Mouse (Mus musculus): ENCODE measurements around the gene Ddah1. TPM values are rescaled to one million over a fixed set of nuclear protein-coding genes. Genes with fewer than 3 reads are reported as not detected.
A peak's percentile ranks its signal among the peaks of the same experiment; 100 is the strongest.

Gene Ddah1
- polyA plus RNA-seq, 1 experiment from 2014 or later: 91.2 TPM

DNA sequence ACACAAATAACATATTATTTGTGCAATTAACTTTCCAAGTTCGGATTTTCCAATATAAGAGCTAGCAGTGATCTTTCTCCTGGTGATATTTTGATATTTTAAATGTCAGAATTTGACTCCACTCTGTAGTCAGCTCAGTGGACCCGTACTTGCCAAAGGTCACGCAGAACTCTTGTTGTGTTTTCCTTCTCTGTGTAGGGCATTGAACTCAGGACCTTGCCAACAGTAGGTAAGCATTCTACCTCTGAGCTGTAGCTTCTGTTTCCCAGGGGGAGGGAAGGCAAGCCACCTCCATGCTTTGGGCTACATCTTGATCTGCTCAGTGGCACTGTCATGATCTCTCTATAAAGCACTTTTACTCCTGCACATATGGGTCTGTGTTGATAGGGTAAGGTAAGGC is 2.1 kb downstream of the Ddah1 start:
- no peaks in the 10 kb centered on the region for H3K9me3 ChIP-seq (ENCODE audit: control insufficient read depth, low read length)
- no peak for DNase-seq
- no peak overlapping the region for H3K9ac ChIP-seq (replicated peaks; ENCODE audit: low read length)
- WGBS: 95% methylated on average over 3 of the region's 3 CpGs
- ATAC-seq (ENCODE audit: low FRiP score, low TSS enrichment): no peak
- no peak overlapping the region for H3K27ac ChIP-seq (replicated peaks; ENCODE audit: low read depth, low read length)
- no peaks in the 10 kb centered on the region for H3K36me3 ChIP-seq (ENCODE audit: control insufficient read depth, insufficient read depth, low read length)
- H3K4me2 ChIP-seq (ENCODE audit: low read length): peak overlapping the region; percentile 91
- peaks cover 6% of the 10 kb centered on the region; the same call in 1 of the 2 replicates for H3K4me1 ChIP-seq (ENCODE audit: control insufficient read depth, insufficient read depth, low read length)
- H3K4me3 ChIP-seq (replicated peaks; ENCODE audit: low read depth, low read length): no peak overlapping the region
- no peaks in the 10 kb centered on the region for H3K27me3 ChIP-seq (ENCODE audit: control insufficient read depth, insufficient read depth, low read length)

DNA sequence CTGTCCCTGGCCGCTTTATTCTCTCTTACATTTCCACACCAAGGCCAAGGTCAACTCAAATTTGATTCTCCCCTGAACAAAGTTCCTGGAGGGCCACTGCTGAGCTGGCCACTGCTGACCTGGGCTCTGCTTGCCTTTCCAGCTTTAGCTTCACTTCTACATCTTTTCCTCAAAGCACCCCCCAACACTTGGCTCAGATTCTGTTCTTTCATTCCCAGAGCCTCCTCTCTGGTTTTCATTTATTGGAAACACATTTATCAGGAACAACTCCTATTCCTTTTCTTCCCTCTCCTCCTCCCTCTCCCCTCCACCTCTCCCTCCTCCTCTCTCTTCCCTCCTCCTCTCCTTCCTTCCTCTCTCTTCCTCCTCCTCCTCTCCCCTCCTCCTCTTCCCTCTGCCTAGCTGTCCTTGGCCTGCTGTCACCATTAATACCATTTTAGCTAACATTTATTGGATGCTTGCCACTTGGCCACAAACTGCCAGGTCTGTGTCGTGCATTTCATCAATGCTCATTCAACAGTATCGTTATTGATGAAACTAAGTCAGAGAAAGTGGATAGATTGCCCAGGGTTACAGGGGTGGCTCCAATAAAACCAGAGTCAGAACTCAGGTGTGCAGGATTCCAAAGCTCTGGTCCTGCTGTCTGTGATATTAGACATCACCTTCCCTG is 3.2 kb downstream of the Ddah1 start:
- ATAC-seq (ENCODE audit: low FRiP score, low TSS enrichment) (no peak), DNase-seq (no peak)
- Histone ChIP-seq H3K27ac (replicated peaks; ENCODE audit: low read depth, low read length) (no peak overlapping the region), H3K4me3 (replicated peaks; ENCODE audit: low read depth, low read length) (no peak overlapping the region), H3K9me3 (ENCODE audit: control insufficient read depth, low read length) (no peaks in the 10 kb centered on the region), H3K36me3 (ENCODE audit: control insufficient read depth, insufficient read depth, low read length) (no peaks in the 10 kb centered on the region), H3K4me1 (ENCODE audit: control insufficient read depth, insufficient read depth, low read length) (peaks cover 6% of the 10 kb centered on the region; the same call in 1 of the 2 replicates), H3K9ac (replicated peaks; ENCODE audit: low read length) (no peak overlapping the region), H3K4me2 (ENCODE audit: low read length) (peak overlapping the region; percentile 2; the same call in 1 of the 2 replicates), H3K27me3 (ENCODE audit: control insufficient read depth, insufficient read depth, low read length) (no peaks in the 10 kb centered on the region)
- WGBS: 84% methylated on average over 3 of the region's 3 CpGs

DNA sequence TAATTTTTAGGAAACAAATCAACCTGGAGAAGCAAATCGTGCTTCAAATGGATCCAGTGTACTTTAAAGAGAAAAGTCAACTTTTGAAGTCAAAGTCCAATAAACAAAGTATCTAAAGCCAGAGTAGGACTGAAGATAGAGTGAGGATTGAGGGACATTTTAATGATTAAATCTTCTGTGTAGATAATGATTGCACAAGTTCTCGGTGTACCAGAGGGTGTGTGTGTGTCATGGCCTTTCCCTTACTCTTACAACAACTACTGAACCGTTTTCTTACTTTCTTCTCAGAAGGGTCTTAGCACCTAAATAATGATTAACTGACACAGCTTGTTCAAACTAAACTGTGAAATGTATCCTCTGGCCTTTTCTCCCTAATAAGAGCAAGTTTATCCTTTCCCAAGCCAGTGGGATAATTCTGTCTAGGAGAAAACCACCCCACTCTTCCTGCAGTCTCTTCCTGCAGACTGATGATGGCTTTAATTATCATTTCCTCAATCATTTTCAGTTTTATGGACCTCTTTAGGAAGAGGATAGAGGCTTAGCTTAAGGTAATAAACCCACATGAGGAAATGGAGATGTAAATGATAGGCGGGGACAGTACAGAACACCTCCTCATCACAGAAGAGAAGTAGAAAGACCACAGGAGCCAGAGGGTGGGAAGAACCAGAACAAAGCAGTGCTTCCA is 4.6 kb downstream of the Ddah1 start:
- H3K4me2 ChIP-seq (ENCODE audit: low read length): no peak overlapping the region
- H3K9me3 ChIP-seq (ENCODE audit: control insufficient read depth, low read length): no peaks in the 10 kb centered on the region
- WGBS: 93% methylated on average over 4 of the region's 4 CpGs
- DNase-seq: no peak
- H3K4me1 ChIP-seq (ENCODE audit: control insufficient read depth, insufficient read depth, low read length): peaks cover 6% of the 10 kb centered on the region; the same call in 1 of the 2 replicates
- H3K27me3 ChIP-seq (ENCODE audit: control insufficient read depth, insufficient read depth, low read length): no peaks in the 10 kb centered on the region
- H3K9ac ChIP-seq (replicated peaks; ENCODE audit: low read length): no peak overlapping the region
- H3K36me3 ChIP-seq (ENCODE audit: control insufficient read depth, insufficient read depth, low read length): no peaks in the 10 kb centered on the region
- H3K27ac ChIP-seq (replicated peaks; ENCODE audit: low read depth, low read length): no peak overlapping the region
- H3K4me3 ChIP-seq (replicated peaks; ENCODE audit: low read depth, low read length): no peak overlapping the region
- ATAC-seq (ENCODE audit: low FRiP score, low TSS enrichment): no peak

DNA sequence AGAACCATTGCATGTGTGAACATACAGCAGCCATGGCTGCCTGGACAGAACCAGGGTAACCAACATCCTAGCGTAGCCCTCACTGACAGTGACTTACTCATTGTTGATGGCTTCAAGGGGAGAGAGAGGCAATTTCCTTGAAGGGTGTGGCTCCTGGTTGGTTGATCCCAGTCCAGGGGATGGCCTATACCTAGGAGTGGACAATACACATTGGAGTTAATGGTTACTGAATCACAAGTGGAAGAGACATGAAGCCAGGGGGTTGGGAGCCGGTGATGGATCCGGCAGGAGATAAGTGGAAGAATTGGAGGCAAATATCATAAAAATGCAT is 5.1 kb downstream of the Ddah1 start:
- no peaks in the 10 kb centered on the region for H3K36me3 ChIP-seq (ENCODE audit: control insufficient read depth, insufficient read depth, low read length)
- DNase-seq (no peak), ATAC-seq (ENCODE audit: low FRiP score, low TSS enrichment) (no peak)
- no peak overlapping the region for H3K4me3 ChIP-seq (replicated peaks; ENCODE audit: low read depth, low read length)
- H3K4me1 ChIP-seq (ENCODE audit: control insufficient read depth, insufficient read depth, low read length): peaks cover 6% of the 10 kb centered on the region; the same call in 1 of the 2 replicates
- no peaks in the 10 kb centered on the region for H3K27me3 ChIP-seq (ENCODE audit: control insufficient read depth, insufficient read depth, low read length)
- no peaks in the 10 kb centered on the region for H3K9me3 ChIP-seq (ENCODE audit: control insufficient read depth, low read length)
- H3K9ac ChIP-seq (replicated peaks; ENCODE audit: low read length): no peak overlapping the region
- no peak overlapping the region for H3K4me2 ChIP-seq (ENCODE audit: low read length)
- H3K27ac ChIP-seq (replicated peaks; ENCODE audit: low read depth, low read length): no peak overlapping the region
- 95% methylated on average over 3 of the region's 3 CpGs for WGBS

DNA sequence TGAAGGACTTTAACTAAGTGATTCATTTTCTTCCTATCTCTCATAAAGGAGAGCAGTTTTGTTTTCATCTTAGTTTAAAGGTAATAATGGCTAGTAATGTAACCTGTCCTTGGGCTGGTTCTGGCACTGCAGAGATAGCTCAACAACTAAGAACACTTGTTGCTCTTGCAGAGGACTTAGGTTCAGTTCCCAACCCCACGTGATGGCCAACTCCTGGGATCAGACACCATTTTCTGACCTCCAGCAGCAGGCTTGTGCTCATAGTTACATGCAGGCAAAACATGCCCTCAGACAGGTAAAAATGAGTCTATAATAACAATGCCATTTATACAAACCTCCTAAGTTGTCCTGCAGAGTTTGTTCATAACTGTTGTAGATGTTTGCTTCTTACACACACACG is 5.9 kb downstream of the Ddah1 start:
- no peak for ATAC-seq (ENCODE audit: low FRiP score, low TSS enrichment)

DNA sequence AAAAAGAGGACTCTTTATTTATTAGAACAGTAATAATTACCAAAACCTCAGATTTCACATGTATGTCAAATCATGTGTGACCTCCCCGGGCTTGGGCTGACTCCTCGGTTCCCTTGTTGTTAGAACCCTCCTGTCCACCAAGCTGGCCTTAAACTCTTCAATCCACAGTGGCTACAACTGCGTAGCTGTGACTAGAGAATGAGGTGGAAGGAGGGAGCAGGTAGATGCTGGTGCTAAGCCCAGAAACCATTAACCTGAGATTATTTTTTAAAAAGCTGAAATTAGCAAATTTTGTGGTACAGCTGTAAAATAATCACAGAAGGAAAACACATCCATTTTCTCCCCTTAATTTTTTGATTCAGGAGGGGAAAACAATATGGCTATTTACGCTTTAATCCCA is 10.0 kb downstream of the Ddah1 start:
- Histone ChIP-seq H3K27ac (replicated peaks; ENCODE audit: low read depth, low read length) (no peak overlapping the region), H3K9me3 (ENCODE audit: control insufficient read depth, low read length) (no peaks in the 10 kb centered on the region), H3K36me3 (ENCODE audit: control insufficient read depth, insufficient read depth, low read length) (no peaks in the 10 kb centered on the region), H3K4me1 (ENCODE audit: control insufficient read depth, insufficient read depth, low read length) (no peaks in the 10 kb centered on the region), H3K9ac (replicated peaks; ENCODE audit: low read length) (no peak overlapping the region), H3K27me3 (ENCODE audit: control insufficient read depth, insufficient read depth, low read length) (no peaks in the 10 kb centered on the region), H3K4me3 (replicated peaks; ENCODE audit: low read depth, low read length) (no peak overlapping the region), H3K4me2 (ENCODE audit: low read length) (no peak overlapping the region)
- 93% methylated on average over 4 of the region's 4 CpGs for WGBS
- no peak for ATAC-seq (ENCODE audit: low FRiP score, low TSS enrichment)
- DNase-seq: no peak

More for the DNA sequence above, 5.9 kb downstream of the Ddah1 start:
- no peak overlapping the region for H3K4me3 ChIP-seq (replicated peaks; ENCODE audit: low read depth, low read length)
- DNase-seq: no peak
- no peak overlapping the region for H3K27ac ChIP-seq (replicated peaks; ENCODE audit: low read depth, low read length)
- no peaks in the 10 kb centered on the region for H3K36me3 ChIP-seq (ENCODE audit: control insufficient read depth, insufficient read depth, low read length)
- WGBS: 95% methylated on average over 2 of the region's 2 CpGs
- no peaks in the 10 kb centered on the region for H3K9me3 ChIP-seq (ENCODE audit: control insufficient read depth, low read length)
- H3K4me2 ChIP-seq (ENCODE audit: low read length): no peak overlapping the region
- H3K4me1 ChIP-seq (ENCODE audit: control insufficient read depth, insufficient read depth, low read length): peaks cover 6% of the 10 kb centered on the region; the same call in 1 of the 2 replicates
- no peaks in the 10 kb centered on the region for H3K27me3 ChIP-seq (ENCODE audit: control insufficient read depth, insufficient read depth, low read length)
- H3K9ac ChIP-seq (replicated peaks; ENCODE audit: low read length): no peak overlapping the region

DNA sequence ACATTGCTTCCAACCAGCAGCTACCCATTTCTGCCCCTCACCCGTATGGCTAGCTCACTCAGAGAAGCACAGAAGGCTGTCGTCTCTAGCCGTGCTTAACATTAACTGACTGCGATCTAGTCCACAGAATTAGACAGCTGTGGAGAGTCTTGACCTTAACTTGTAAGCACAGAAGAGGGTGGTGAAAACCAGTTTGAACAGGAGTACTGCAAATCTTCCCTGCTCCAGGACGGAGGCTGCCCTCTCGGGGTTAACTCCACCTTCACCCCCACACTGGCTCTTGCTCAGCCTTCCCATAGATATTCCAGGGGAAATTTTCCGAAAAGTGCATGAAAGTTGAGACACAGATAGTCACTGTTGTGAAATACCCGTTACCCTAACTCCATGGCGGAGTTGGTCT is 14.9 kb downstream of the Ddah1 start:
- Histone ChIP-seq H3K4me3 (replicated peaks; ENCODE audit: low read depth, low read length) (no peak overlapping the region), H3K27me3 (ENCODE audit: control insufficient read depth, insufficient read depth, low read length) (no peaks in the 10 kb centered on the region), H3K27ac (replicated peaks; ENCODE audit: low read depth, low read length) (no peak overlapping the region), H3K9ac (replicated peaks; ENCODE audit: low read length) (no peak overlapping the region), H3K4me2 (ENCODE audit: low read length) (no peak overlapping the region), H3K4me1 (ENCODE audit: control insufficient read depth, insufficient read depth, low read length) (no peaks in the 10 kb centered on the region), H3K36me3 (ENCODE audit: control insufficient read depth, insufficient read depth, low read length) (no peaks in the 10 kb centered on the region), H3K9me3 (ENCODE audit: control insufficient read depth, low read length) (no peaks in the 10 kb centered on the region)
- no peak for DNase-seq
- ATAC-seq (ENCODE audit: low FRiP score, low TSS enrichment): no peak
- WGBS: 92% methylated on average over 9 of the region's 9 CpGs

DNA sequence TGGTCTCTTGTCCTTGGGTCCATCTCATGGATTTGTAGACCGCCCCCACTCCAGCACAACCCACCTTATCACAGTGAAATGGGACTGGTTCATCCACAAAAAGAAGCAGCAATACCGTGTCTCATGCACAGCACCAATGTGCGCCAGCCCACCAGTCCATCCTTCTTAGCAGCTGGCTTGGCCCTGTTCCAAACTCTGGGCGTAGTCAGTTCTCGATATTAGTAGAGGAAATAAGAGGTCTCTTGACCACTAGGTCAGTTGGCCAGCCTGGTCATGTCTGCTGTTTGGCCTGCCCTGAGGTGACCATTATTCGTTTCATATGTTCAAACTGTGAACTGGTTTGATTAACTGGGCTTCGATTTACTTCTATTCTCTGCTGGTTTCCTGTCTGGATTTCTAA is 15.9 kb downstream of the Ddah1 start:
- no peaks in the 10 kb centered on the region for H3K9me3 ChIP-seq (ENCODE audit: control insufficient read depth, low read length)
- DNase-seq: no peak

DNA sequence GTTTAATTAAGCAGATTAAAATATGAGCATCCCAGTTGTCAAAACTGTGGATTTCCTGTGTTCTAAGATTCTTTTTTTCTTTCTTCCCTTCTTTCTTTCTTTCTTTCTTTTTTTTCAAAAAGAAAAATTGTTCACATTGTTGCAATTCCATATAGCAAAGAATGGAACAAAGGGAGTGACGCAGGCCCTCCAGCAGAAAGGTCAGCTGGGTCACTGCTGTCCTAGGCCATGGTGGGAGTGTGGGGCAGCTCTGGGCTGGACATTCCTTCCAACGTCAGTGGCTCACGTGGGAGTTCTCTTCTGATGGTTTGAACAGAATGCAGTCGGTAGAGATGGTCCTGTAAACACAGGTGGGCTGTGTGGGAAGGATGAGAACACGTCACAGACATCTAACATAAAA is 16.8 kb downstream of the Ddah1 start:
- no peak overlapping the region for H3K9ac ChIP-seq (replicated peaks; ENCODE audit: low read length)
- no peaks in the 10 kb centered on the region for H3K4me1 ChIP-seq (ENCODE audit: control insufficient read depth, insufficient read depth, low read length)
- no peak overlapping the region for H3K4me3 ChIP-seq (replicated peaks; ENCODE audit: low read depth, low read length)
- no peaks in the 10 kb centered on the region for H3K27me3 ChIP-seq (ENCODE audit: control insufficient read depth, insufficient read depth, low read length)
- H3K27ac ChIP-seq (replicated peaks; ENCODE audit: low read depth, low read length): no peak overlapping the region
- H3K4me2 ChIP-seq (ENCODE audit: low read length): no peak overlapping the region
- 37% methylated on average over 5 of the region's 5 CpGs for WGBS
- ATAC-seq (ENCODE audit: low FRiP score, low TSS enrichment): no peak
- DNase-seq: no peak
- H3K9me3 ChIP-seq (ENCODE audit: control insufficient read depth, low read length): no peaks in the 10 kb centered on the region
- no peaks in the 10 kb centered on the region for H3K36me3 ChIP-seq (ENCODE audit: control insufficient read depth, insufficient read depth, low read length)

More for the DNA sequence above, 15.9 kb downstream of the Ddah1 start:
- H3K9ac ChIP-seq (replicated peaks; ENCODE audit: low read length): no peak overlapping the region
- no peak for ATAC-seq (ENCODE audit: low FRiP score, low TSS enrichment)
- H3K4me1 ChIP-seq (ENCODE audit: control insufficient read depth, insufficient read depth, low read length): no peaks in the 10 kb centered on the region
- WGBS: 96% methylated on average over 7 of the region's 7 CpGs
- H3K27me3 ChIP-seq (ENCODE audit: control insufficient read depth, insufficient read depth, low read length): no peaks in the 10 kb centered on the region
- H3K36me3 ChIP-seq (ENCODE audit: control insufficient read depth, insufficient read depth, low read length): no peaks in the 10 kb centered on the region
- H3K4me2 ChIP-seq (ENCODE audit: low read length): no peak overlapping the region
- no peak overlapping the region for H3K4me3 ChIP-seq (replicated peaks; ENCODE audit: low read depth, low read length)
- no peak overlapping the region for H3K27ac ChIP-seq (replicated peaks; ENCODE audit: low read depth, low read length)
